Mouse (Mus musculus) adrenal gland (tissue): ENCODE results near the gene Gm11239.
"Not testable (repeated sequence)": the region's sequence is repeated elsewhere in the genome, so short reads cannot be mapped to it uniquely, and the experiment has no call there.

Experiments
- intact Hi-C: fragments of 180-260 bp; cut with DNase I; formaldehyde crosslinking; loops from one replicate; pipeline ENCODE4 v1.15.1; 2025
- long read RNA-seq, 2 experiments: library from polyadenylated mRNA; unstranded; transcript quantifications; one replicate each; pipeline ENCODE4 v2.0.0; 2020; ENCODE audit warnings: borderline replicate concordance in 1 of 2; ENCODE audit not compliant: insufficient replicate concordance in 1 of 2

Gene Gm11239
- long read RNA-seq, experiment 1: 0 reads
- long read RNA-seq, experiment 2: 0 reads

DNA sequence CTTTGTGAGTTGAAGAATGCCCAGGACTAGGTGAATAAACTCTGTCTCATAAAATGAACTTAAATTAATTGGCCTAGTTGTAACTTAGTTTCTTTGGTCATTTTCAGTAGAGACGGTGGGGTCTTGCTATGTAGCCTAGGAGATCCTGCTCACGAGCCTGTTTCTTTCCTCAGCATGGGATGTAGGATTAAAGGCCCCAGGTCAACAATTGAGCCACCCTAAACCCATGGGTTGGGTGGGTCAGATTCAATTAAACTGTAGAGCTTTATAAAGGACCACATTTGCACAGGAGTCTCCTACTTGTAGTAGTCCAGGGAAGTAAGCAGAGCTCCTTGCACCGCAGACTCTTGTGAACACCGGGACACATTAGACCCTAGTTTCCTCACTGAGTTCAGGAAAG is at the start of gene Gm11239:
Gm11239 (plus strand) TSS at position 301 of the 400 bp plus-strand sequence.
- intact Hi-C loops: not testable (repeated sequence)

DNA sequence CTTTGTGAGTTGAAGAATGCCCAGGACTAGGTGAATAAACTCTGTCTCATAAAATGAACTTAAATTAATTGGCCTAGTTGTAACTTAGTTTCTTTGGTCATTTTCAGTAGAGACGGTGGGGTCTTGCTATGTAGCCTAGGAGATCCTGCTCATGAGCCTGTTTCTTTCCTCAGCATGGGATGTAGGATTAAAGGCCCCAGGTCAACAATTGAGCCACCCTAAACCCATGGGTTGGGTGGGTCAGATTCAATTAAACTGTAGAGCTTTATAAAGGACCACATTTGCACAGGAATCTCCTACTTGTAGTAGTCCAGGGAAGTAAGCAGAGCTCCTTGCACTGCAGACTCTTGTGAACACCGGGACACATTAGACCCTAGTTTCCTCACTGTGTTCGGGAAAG is 45.5 kb upstream of the Gm11239 start, which contains the start of gene Gm11237:
Gm11237 (plus strand) TSS at position 301 of the 400 bp plus-strand sequence.
- intact Hi-C loops: not testable (repeated sequence)

DNA sequence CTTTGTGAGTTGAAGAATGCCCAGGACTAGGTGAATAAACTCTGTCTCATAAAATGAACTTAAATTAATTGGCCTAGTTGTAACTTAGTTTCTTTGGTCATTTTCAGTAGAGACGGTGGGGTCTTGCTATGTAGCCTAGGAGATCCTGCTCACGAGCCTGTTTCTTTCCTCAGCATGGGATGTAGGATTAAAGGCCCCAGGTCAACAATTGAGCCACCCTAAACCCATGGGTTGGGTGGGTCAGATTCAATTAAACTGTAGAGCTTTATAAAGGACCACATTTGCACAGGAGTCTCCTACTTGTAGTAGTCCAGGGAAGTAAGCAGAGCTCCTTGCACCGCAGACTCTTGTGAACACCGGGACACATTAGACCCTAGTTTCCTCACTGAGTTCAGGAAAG is 30.3 kb upstream of the Gm11239 start, which contains the start of gene Gm11236:
Gm11236 (plus strand) TSS at position 301 of the 400 bp plus-strand sequence.
- intact Hi-C loops: not testable (repeated sequence)

DNA sequence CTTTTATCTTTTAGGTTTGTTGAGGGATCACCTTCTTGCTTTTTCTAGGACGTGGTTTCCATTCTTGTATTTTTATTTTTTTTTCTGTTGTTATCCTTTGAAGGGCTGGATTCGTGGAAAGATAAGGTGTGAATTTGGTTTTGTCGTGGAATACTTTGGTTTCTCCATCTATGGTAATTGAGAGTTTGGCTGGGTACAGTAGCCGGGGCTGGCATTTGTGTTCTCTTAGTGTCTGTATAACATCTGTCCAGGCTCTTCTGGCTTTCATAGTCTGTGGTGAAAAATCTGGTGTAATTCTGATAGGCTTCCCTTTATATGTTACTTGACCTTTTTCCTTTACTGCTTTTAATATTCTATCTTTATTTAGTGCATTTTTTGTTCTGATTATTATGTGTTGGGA is 6.3 kb upstream of the Gm11239 start:
- intact Hi-C loops: not testable (repeated sequence)

DNA sequence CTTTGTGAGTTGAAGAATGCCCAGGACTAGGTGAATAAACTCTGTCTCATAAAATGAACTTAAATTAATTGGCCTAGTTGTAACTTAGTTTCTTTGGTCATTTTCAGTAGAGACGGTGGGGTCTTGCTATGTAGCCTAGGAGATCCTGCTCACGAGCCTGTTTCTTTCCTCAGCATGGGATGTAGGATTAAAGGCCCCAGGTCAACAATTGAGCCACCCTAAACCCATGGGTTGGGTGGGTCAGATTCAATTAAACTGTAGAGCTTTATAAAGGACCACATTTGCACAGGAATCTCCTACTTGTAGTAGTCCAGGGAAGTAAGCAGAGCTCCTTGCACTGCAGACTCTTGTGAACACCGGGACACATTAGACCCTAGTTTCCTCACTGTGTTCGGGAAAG is 15.1 kb downstream of the Gm11239 start, which contains the start of gene Gm428:
Gm428 (plus strand) TSS at position 301 of the 400 bp plus-strand sequence.
- intact Hi-C loops: not testable (repeated sequence)

DNA sequence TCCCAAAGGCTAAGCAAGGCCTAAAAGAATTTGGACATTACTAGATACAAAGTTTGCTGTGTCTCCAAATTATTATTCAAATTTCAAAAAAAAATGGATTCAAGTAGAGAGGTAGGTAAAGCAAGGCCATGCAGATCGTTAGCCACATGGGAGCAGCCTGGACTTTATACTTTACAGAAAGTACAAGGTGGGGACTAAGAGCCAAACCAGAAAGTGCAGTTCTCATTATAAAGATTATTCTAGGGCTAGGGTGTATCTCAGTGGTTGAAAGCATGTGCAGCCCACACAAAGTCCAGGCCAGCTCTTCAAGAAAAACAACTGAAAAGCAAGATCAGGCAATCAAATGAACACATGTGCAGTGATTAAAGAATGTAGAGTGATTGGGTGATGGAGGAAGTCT is 50.6 kb downstream of the Gm11239 start:
- intact Hi-C loops: no loop called here

DNA sequence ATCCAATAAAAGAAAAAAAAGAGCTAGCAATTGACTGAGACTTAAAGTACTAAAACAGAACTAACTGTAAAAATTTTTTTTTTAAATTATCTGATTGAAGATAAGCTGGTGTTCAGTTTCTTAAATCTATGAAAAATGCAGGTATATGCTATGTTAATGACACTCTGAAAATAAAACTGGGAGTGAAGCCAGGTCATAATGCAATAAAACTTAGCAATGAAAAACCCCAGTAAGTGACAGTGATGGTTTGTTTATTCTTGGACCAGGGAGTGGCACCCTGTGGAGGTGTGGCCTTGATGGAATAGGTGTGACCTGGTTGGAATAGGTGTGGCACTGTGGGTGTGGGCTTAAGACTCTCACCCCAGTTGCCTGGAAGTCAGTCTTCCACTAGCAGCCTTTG is 51.7 kb downstream of the Gm11239 start:
- intact Hi-C loops: no loop called here
